Mouse (Mus musculus) stomach, embryonic 14.5 days (tissue): ENCODE measurements around the gene Ttc39b. TPM values are rescaled to one million over a fixed set of nuclear protein-coding genes. Genes with fewer than 3 reads are reported as not detected.
A peak's percentile ranks its signal among the peaks of the same experiment; 100 is the strongest.

Source experiments
- ATAC-seq: fragments of 200-750 bp; cut with Nextera tagmentation; 2 replicates; pipeline ENCODE4 v1.8.0; 2017; ENCODE audit warnings: low read depth, moderate TSS enrichment; ENCODE audit not compliant: insufficient number of reproducible peaks, insufficient read depth, low FRiP score
- H3K27ac ChIP-seq: fragments of 300-500 bp; sonication (generic); 2 replicates; pipeline ENCODE4 v1.5.1; 2014; ENCODE audit warnings: mild to moderate bottlenecking, low read length, moderate library complexity, mixed read lengths
- H3K27me3 ChIP-seq: fragments of 300-500 bp; sonication (generic); 2 replicates; pipeline ENCODE4 v1.6.1; 2014; ENCODE audit warnings: low read length, control low read depth, mixed read lengths; ENCODE audit not compliant: control insufficient read depth, insufficient read depth
- H3K36me3 ChIP-seq: fragments of 300-500 bp; sonication (generic); 2 replicates; pipeline ENCODE4 v1.6.1; 2014; ENCODE audit warnings: mild to moderate bottlenecking, control low read depth, low read length, moderate library complexity, mixed read lengths; ENCODE audit not compliant: control insufficient read depth, insufficient read depth
- H3K4me1 ChIP-seq: fragments of 300-500 bp; sonication (generic); 2 replicates; pipeline ENCODE4 v1.6.1; 2014; ENCODE audit warnings: low read length, control low read depth, mixed read lengths; ENCODE audit not compliant: control insufficient read depth, insufficient read depth
- H3K4me2 ChIP-seq: fragments of 300-500 bp; sonication (generic); replicated peaks from 2 replicates; pipeline ENCODE4 v1.6.1; 2014; ENCODE audit warnings: low read depth, low read length, control low read depth
- H3K4me3 ChIP-seq: fragments of 300-500 bp; sonication (generic); 2 replicates; pipeline ENCODE4 v1.5.1; 2014; ENCODE audit warnings: low read depth, low read length, control low read depth
- H3K9ac ChIP-seq: fragments of 300-500 bp; sonication (generic); replicated peaks from 2 replicates; pipeline ENCODE4 v1.6.1; 2014; ENCODE audit warnings: low read depth, mild to moderate bottlenecking, control low read depth, low read length, moderate library complexity, mixed read lengths
- H3K9me3 ChIP-seq: fragments of 300-500 bp; sonication (generic); 2 replicates; pipeline ENCODE4 v1.6.1; 2016; ENCODE audit warnings: low read depth, low read length, control low read depth; ENCODE audit not compliant: control insufficient read depth
- WGBS: fragments of 180-500 bp; shearing (Covaris S2); extraction: QIAGEN DNeasy Blood & Tissue Kit; methylation state at CpG from one replicate; pipeline ENCODE4 v1.1.7; 2014; 5-methylcytosine and 5-hydroxymethylcytosine counted together
- polyA plus RNA-seq: library from polyadenylated mRNA; unstranded; fragments of >200 nt; fragmentation: Nextera tagmentation; extraction: Ambion mirVana; gene quantifications from 2 replicates; pipeline ENCODE4 v1.2.1, GENCODE M21; 2014

Gene Ttc39b
- polyA plus RNA-seq, 1 experiment from 2014 or later = 3.1 TPM

- no peak for ATAC-seq
- no peak overlapping the region for H3K4me2 ChIP-seq
- no peak overlapping the region for H3K4me3 ChIP-seq
- H3K27me3 ChIP-seq = no peaks in the 10 kb centered on the region
- H3K4me1 ChIP-seq = no peaks in the 10 kb centered on the region
- no peaks in the 10 kb centered on the region for H3K36me3 ChIP-seq
- no peaks in the 10 kb centered on the region for H3K9me3 ChIP-seq
- 47% methylated on average over 7 of the region's 7 CpGs for WGBS
- no peak overlapping the region for H3K9ac ChIP-seq
- H3K27ac ChIP-seq = no peak overlapping the region
Measured at GRCm38 (mm10) chr4:83314261-83314793, 9.7 kb downstream of the Ttc39b start.

- 65% methylated on average over 4 of the region's 4 CpGs for WGBS
Measured at GRCm38 (mm10) chr4:83312336-83312735, 11.7 kb downstream of the Ttc39b start.

GRCm38 (mm10) chr4:83311481-83311880 lies 12.6 kb downstream of the Ttc39b start:
- no peaks in the 10 kb centered on the region for H3K27me3 ChIP-seq
- H3K9ac ChIP-seq = no peak overlapping the region
- H3K36me3 ChIP-seq = no peaks in the 10 kb centered on the region
- peaks cover 7% of the 10 kb centered on the region; the same call in 1 of the 2 replicates for H3K4me1 ChIP-seq
- H3K4me3 ChIP-seq = no peak overlapping the region
- H3K9me3 ChIP-seq = no peaks in the 10 kb centered on the region
- no peak overlapping the region for H3K27ac ChIP-seq
- WGBS = 82% methylated on average over 8 of the region's 8 CpGs
- ATAC-seq = no peak
- H3K4me2 ChIP-seq = no peak overlapping the region

More at GRCm38 (mm10) chr4:83312336-83312735, 11.7 kb downstream of the Ttc39b start:
- no peak overlapping the region for H3K4me3 ChIP-seq
- peaks cover 7% of the 10 kb centered on the region; the same call in 1 of the 2 replicates for H3K4me1 ChIP-seq
- no peak for ATAC-seq
- H3K27ac ChIP-seq = no peak overlapping the region
- H3K36me3 ChIP-seq = no peaks in the 10 kb centered on the region
- H3K27me3 ChIP-seq = no peaks in the 10 kb centered on the region
- H3K9ac ChIP-seq = no peak overlapping the region
- no peaks in the 10 kb centered on the region for H3K9me3 ChIP-seq
- H3K4me2 ChIP-seq = no peak overlapping the region

GRCm38 (mm10) chr4:83310990-83311389 lies 13.1 kb downstream of the Ttc39b start:
- Histone ChIP-seq H3K27me3 (no peaks in the 10 kb centered on the region), H3K4me1 (peaks cover 7% of the 10 kb centered on the region; the same call in 1 of the 2 replicates), H3K9me3 (no peaks in the 10 kb centered on the region), H3K36me3 (no peaks in the 10 kb centered on the region), H3K4me2 (no peak overlapping the region), H3K9ac (no peak overlapping the region), H3K27ac (no peak overlapping the region), H3K4me3 (no peak overlapping the region)
- no peak for ATAC-seq
- 69% methylated on average over 10 of the region's 10 CpGs for WGBS

GRCm38 (mm10) chr4:83308914-83309313 lies 15.1 kb downstream of the Ttc39b start:
- Histone ChIP-seq H3K4me1 (peaks cover 7% of the 10 kb centered on the region; the same call in 1 of the 2 replicates), H3K4me3 (no peak overlapping the region), H3K4me2 (no peak overlapping the region), H3K9ac (no peak overlapping the region), H3K9me3 (no peaks in the 10 kb centered on the region), H3K27ac (no peak overlapping the region), H3K27me3 (no peaks in the 10 kb centered on the region), H3K36me3 (no peaks in the 10 kb centered on the region)
- WGBS = 76% methylated on average over 3 of the region's 3 CpGs
- ATAC-seq = no peak

- Histone ChIP-seq H3K27ac (no peak overlapping the region), H3K9me3 (no peaks in the 10 kb centered on the region), H3K4me2 (no peak overlapping the region), H3K4me1 (peaks cover 10% of the 10 kb centered on the region; the same call in 1 of the 2 replicates), H3K9ac (no peak overlapping the region), H3K27me3 (no peaks in the 10 kb centered on the region), H3K36me3 (no peaks in the 10 kb centered on the region), H3K4me3 (no peak overlapping the region)
- 46% methylated on average over 12 of the region's 12 CpGs for WGBS
- ATAC-seq = peak; percentile 67; the same call in 1 of the 2 replicates
Measured at GRCm38 (mm10) chr4:83307686-83308469, 16.2 kb downstream of the Ttc39b start.

- 86% methylated on average over 7 of the region's 7 CpGs for WGBS
- H3K9me3 ChIP-seq = no peaks in the 10 kb centered on the region
- no peak overlapping the region for H3K4me2 ChIP-seq
- H3K9ac ChIP-seq = no peak overlapping the region
- H3K4me3 ChIP-seq = no peak overlapping the region
- no peak overlapping the region for H3K27ac ChIP-seq
- no peaks in the 10 kb centered on the region for H3K36me3 ChIP-seq
- no peaks in the 10 kb centered on the region for H3K27me3 ChIP-seq
- peaks cover 10% of the 10 kb centered on the region; the same call in 1 of the 2 replicates for H3K4me1 ChIP-seq
- no peak for ATAC-seq
Measured at GRCm38 (mm10) chr4:83306879-83307278, 17.2 kb downstream of the Ttc39b start.

- Histone ChIP-seq H3K36me3 (no peaks in the 10 kb centered on the region), H3K27me3 (no peaks in the 10 kb centered on the region), H3K9me3 (no peaks in the 10 kb centered on the region), H3K4me2 (no peak overlapping the region), H3K27ac (no peak overlapping the region), H3K4me3 (no peak overlapping the region), H3K9ac (no peak overlapping the region), H3K4me1 (peaks cover 10% of the 10 kb centered on the region; the same call in 1 of the 2 replicates)
- no peak for ATAC-seq
- WGBS = 81% methylated on average over 2 of the region's 2 CpGs
Measured at GRCm38 (mm10) chr4:83305099-83305498, 19.0 kb downstream of the Ttc39b start.
